Mouse (Mus musculus) ES-E14 (cell line): ENCODE data around the gene Kat2a. TPM values are rescaled to one million over a fixed set of nuclear protein-coding genes. Genes with fewer than 3 reads are reported as not detected.

Source experiments
- DNase-seq: peaks from one replicate; pipeline ENCODE4 v3.0.0-alpha.2; 2013; ENCODE audit warnings: low read depth, low spot score
- H3K27ac ChIP-seq: 2 replicates; pipeline ENCODE4 v1.5.1; 2012; ENCODE audit warnings: low read depth, mild to moderate bottlenecking, low read length, moderate library complexity, mixed read lengths; ENCODE audit not compliant: poor library complexity, insufficient read depth, severe bottlenecking
- H3K36me3 ChIP-seq: 2 replicates; pipeline ENCODE4 v1.6.1; 2012; ENCODE audit warnings: mild to moderate bottlenecking, low read length, moderate library complexity, mixed read lengths; ENCODE audit not compliant: control insufficient read depth, poor library complexity, insufficient read depth, severe bottlenecking
- H3K4me1 ChIP-seq, 2 experiments: fragments of 150-350 bp in 1 of 2; sonication (generic) in 1 of 2; 2 replicates each; pipeline ENCODE4 v1.6.1; 2012; ENCODE audit warnings: low read length in 2 of 2, mild to moderate bottlenecking in 1 of 2, mixed read lengths in 1 of 2; ENCODE audit not compliant: control insufficient read depth in 2 of 2, insufficient read depth in 2 of 2, poor library complexity in 1 of 2
- H3K4me3 ChIP-seq, 2 experiments: fragments of 150-350 bp in 1 of 2; sonication (generic) in 1 of 2; 2 replicates each; pipeline ENCODE4 v1.5.1; 2012; ENCODE audit warnings: low read length in 2 of 2, low read depth in 1 of 2, mild to moderate bottlenecking in 1 of 2, mixed read lengths in 1 of 2; ENCODE audit not compliant: insufficient read depth in 1 of 2, poor library complexity in 1 of 2, severe bottlenecking in 1 of 2
- H3K9ac ChIP-seq: 2 replicates; pipeline ENCODE4 v1.6.1; 2012; ENCODE audit warnings: low read depth, mild to moderate bottlenecking, low read length, mixed read lengths; ENCODE audit not compliant: poor library complexity, insufficient read depth, severe bottlenecking
- H3K9me3 ChIP-seq: fragments of 150-350 bp; sonication (generic); 2 replicates; pipeline ENCODE4 v1.6.1; 2012; ENCODE audit warnings: low read depth, mild to moderate bottlenecking, low read length; ENCODE audit not compliant: control insufficient read depth, insufficient read depth
- CHD2 ChIP-seq: IDR thresholded peaks from 2 replicates; pipeline ENCODE4 v1.6.1; 2014; ENCODE audit warnings: mild to moderate bottlenecking, low read depth, low read length, inconsistent platforms
- HCFC1 ChIP-seq: IDR thresholded peaks from 2 replicates; pipeline ENCODE4 v1.6.1; 2012; ENCODE audit warnings: low read length, inconsistent platforms, borderline replicate concordance; ENCODE audit not compliant: insufficient read depth
- MAFK ChIP-seq: IDR thresholded peaks from 2 replicates; pipeline ENCODE4 v1.6.1; 2014; ENCODE audit warnings: mild to moderate bottlenecking, low read depth, low read length, inconsistent platforms; ENCODE audit not compliant: insufficient read depth
- ZC3H11A ChIP-seq: IDR thresholded peaks from 2 replicates; pipeline ENCODE4 v1.6.1; 2012; ENCODE audit warnings: low read depth, mild to moderate bottlenecking, inconsistent platforms, low read length, borderline replicate concordance
- ZNF384 ChIP-seq: IDR thresholded peaks from 2 replicates; pipeline ENCODE4 v1.6.1; 2012; ENCODE audit warnings: low read depth, low read length, inconsistent platforms
- in situ Hi-C, 2 experiments: fragments of 600-800 bp; cut with MboI; formaldehyde crosslinking; loops; one replicate each; pipeline ENCODE4 v1.15.1; 2025; ENCODE audit warnings: low sequenced_read_pairs in 2 of 2, inconsistent platforms in 1 of 2; ENCODE audit not compliant: unreplicated experiment in 2 of 2
- total RNA-seq: library from RNA; depleted of rRNA; stranded (reverse); fragments of 300-350 nt; gene quantifications from 2 replicates; pipeline ENCODE4 v1.2.3, GENCODE M21; 2012

Kat2a gene
- total RNA-seq, 1 experiment: 44.4 TPM

GRCm38 (mm10) chr11:100730477-100731205 lies 18.4 kb upstream of the Kat2a start:
- Histone ChIP-seq H3K4me1 (peaks cover 2 to 10% of the 10 kb centered on the region in 2 experiments; a peak in 2 of 4 replicates), H3K27ac (no peak overlapping the region), H3K4me3 (no peak overlapping the region), H3K9me3 (no peaks in the 10 kb centered on the region), H3K36me3 (peaks cover 2% of the 10 kb centered on the region; the same call in 1 of the 2 replicates), H3K9ac (no peak overlapping the region)
- in situ Hi-C loops: no loop called here
- no peak for TF ChIP-seq MAFK
- TF ChIP-seq ZNF384: no peak
- DNase-seq: no peak

- TF ChIP-seq ZNF384 (no peak), MAFK (no peak), HCFC1 (no peak), CHD2 (no peak), ZC3H11A (no peak)
- no peak for DNase-seq
- Histone ChIP-seq H3K4me3 (no peak overlapping the region), H3K36me3 (no peaks in the 10 kb centered on the region; the same call in 1 of the 2 replicates), H3K9me3 (no peaks in the 10 kb centered on the region), H3K27ac (no peak overlapping the region), H3K9ac (no peak overlapping the region), H3K4me1 (peaks cover 1 to 14% of the 10 kb centered on the region in 2 experiments; a peak in 3 of 4 replicates)
- in situ Hi-C loops: no loop called here
Measured at GRCm38 (mm10) chr11:100729976-100730375, 17.7 kb upstream of the Kat2a start.

GRCm38 (mm10) chr11:100728601-100729000 lies 16.3 kb upstream of the Kat2a start:
- no peak overlapping the region for H3K9ac ChIP-seq

GRCm38 (mm10) chr11:100727201-100727600 lies 14.9 kb upstream of the Kat2a start:
- TF ChIP-seq ZC3H11A (no peak), ZNF384 (no peak), MAFK (no peak), HCFC1 (no peak), CHD2 (no peak)
- no peaks in the 10 kb centered on the region for H3K9me3 ChIP-seq
- no peak overlapping the region for H3K9ac ChIP-seq
- H3K36me3 ChIP-seq: no peaks in the 10 kb centered on the region; the same call in 1 of the 2 replicates
- no peak overlapping the region for H3K4me3 ChIP-seq
- DNase-seq: no peak
- in situ Hi-C loops: no loop called here
- H3K27ac ChIP-seq: no peak overlapping the region
- peaks cover 7 to 20% of the 10 kb centered on the region in 2 experiments; a peak in 3 of 4 replicates for H3K4me1 ChIP-seq

More at GRCm38 (mm10) chr11:100728601-100729000, 16.3 kb upstream of the Kat2a start:
- no peak overlapping the region for H3K27ac ChIP-seq
- DNase-seq: no peak
- in situ Hi-C loops: no loop called here
- no peaks in the 10 kb centered on the region for H3K9me3 ChIP-seq
- no peak overlapping the region for H3K4me3 ChIP-seq
- no peaks in the 10 kb centered on the region; the same call in 1 of the 2 replicates for H3K36me3 ChIP-seq
- H3K4me1 ChIP-seq: peaks cover 3 to 16% of the 10 kb centered on the region in 2 experiments; a peak in 3 of 4 replicates
- TF ChIP-seq ZNF384 (no peak), MAFK (no peak)

- peaks cover 12 to 27% of the 10 kb centered on the region in 2 experiments for H3K4me1 ChIP-seq
- H3K36me3 ChIP-seq: no peaks in the 10 kb centered on the region; the same call in 1 of the 2 replicates
- TF ChIP-seq CHD2: no peak
- no peak for TF ChIP-seq MAFK
- TF ChIP-seq ZNF384: no peak
- TF ChIP-seq HCFC1: no peak
- TF ChIP-seq ZC3H11A: no peak
- no peak overlapping the region for H3K27ac ChIP-seq
- no peaks in the 10 kb centered on the region for H3K9me3 ChIP-seq
- H3K4me3 ChIP-seq: no peak overlapping the region
- H3K9ac ChIP-seq: no peak overlapping the region
- no peak for DNase-seq
- in situ Hi-C loops: no loop called here
Measured at GRCm38 (mm10) chr11:100724919-100725512, 12.8 kb upstream of the Kat2a start.
